Mouse (Mus musculus) CH12.LX (cell line): Measurements from ENCODE around the gene Nr2e3.

Experiments used
- CTCF ChIP-seq, 2 experiments: IDR thresholded peaks in 1 of 2; conservative IDR thresholded peaks in 1 of 2; 2 replicates each; pipeline ENCODE4 v1.5.1; 2011 to 2012; ENCODE audit warnings: low read depth in 2 of 2, low read length in 2 of 2, improper control_type of control experiment in 1 of 2, inconsistent platforms in 1 of 2, mild to moderate bottlenecking in 1 of 2, moderate library complexity in 1 of 2
- GABPA ChIP-seq: IDR thresholded peaks from 2 replicates; pipeline ENCODE4 v1.6.1; 2012; ENCODE audit warnings: low read depth, low read length, improper control_type of control experiment, inconsistent platforms; ENCODE audit not compliant: insufficient replicate concordance
- IRF4 ChIP-seq: IDR thresholded peaks from 2 replicates; pipeline ENCODE4 v1.6.1; 2014; ENCODE audit warnings: low read depth, mild to moderate bottlenecking, inconsistent platforms, low read length, improper control_type of control experiment
- POLR2A ChIP-seq: IDR thresholded peaks from 2 replicates; pipeline ENCODE4 v1.6.1; 2011; ENCODE audit warnings: low read depth, mild to moderate bottlenecking, improper control_type of control experiment, low read length
- POLR2AphosphoS2 ChIP-seq: IDR thresholded peaks from 2 replicates; pipeline ENCODE4 v1.6.1; 2011; ENCODE audit warnings: low read depth, low read length, improper control_type of control experiment
- USF1 ChIP-seq: IDR thresholded peaks from 2 replicates; pipeline ENCODE4 v1.6.1; 2014; ENCODE audit warnings: low read depth, mild to moderate bottlenecking, inconsistent platforms, low read length, improper control_type of control experiment

DNA sequence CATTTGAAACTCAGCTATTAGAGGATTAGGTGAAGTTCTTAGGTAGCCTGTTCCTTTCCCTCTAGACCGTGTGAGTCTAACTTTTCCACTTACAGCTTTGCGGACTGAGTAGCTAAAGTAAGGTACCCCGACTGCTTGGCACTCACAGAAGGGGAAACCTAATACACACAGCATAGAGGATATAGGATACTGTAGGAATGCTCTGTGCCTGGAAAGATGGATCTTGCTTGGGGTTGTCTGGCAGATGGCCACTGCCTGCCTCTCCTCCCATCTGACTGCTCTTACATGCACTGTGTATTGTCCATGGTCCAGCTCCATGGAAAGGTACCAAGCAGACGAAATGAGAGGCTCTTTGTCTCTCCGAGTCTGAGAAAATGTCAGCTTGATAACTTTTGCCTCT, 30.9 kb upstream of the Nr2e3 start:
- TF ChIP-seq IRF4 (no peak), GABPA (no peak), POLR2AphosphoS2 (no peak), USF1 (no peak), CTCF (conservative IDR thresholded peaks at IDR 0.05 in 1 of 2, IDR thresholded peaks at IDR 0.05 in 1 of 2; ENCODE audit: low read depth in 2 of 2, low read length in 2 of 2) (no peak), POLR2A (no peak)
